Mouse (Mus musculus): ENCODE results near the gene Nrip2. TPM values are rescaled to one million over a fixed set of nuclear protein-coding genes. Genes with fewer than 3 reads are reported as not detected.
A peak's percentile ranks its signal among the peaks of the same experiment; 100 is the strongest.

The Nrip2 gene
- total and polyA plus RNA-seq, 2 experiments from 2014 or later: 1.6 to 8.2 TPM

DNA sequence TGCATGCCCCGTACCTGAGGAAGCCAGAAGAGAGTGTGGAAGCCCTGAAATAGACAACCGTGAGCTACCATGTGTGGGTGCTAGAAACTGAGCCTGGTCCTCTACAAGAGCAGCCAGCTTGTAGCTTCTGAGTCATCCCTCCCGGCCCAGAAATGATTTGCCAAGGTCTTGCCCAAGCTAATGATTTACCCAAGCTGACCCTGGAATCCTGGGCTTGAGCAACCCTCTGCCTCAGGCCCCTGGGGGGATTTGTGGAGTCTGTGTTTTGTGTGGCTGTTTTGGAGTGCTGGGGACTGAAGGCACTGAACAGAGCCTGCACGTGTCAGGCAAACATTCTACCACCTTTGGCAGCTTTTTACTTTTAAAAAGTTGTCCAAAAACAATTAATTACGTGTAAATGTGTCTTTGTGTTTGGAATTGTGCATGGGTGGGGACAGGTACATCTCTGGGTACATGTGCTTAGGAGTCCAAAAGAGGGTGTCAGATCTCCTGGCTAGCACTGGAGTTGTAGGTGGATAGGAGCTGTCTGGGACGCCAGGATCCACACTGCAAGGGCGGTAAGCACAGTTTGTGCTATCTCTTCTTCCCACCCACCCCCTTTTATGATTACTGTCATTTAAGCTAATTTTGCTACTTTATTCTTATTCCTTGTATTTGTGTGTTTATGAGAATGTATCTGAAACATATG, 1.4 kb upstream of the Nrip2 start:
- DNase-seq (ENCODE audit: low spot score) (no peak), ATAC-seq (ENCODE audit: insufficient read depth, low read depth) (no peak)
- Histone ChIP-seq H3K4me1 (ENCODE audit: control insufficient read depth, insufficient read depth) (peaks cover 11% of the 10 kb centered on the region; the same call in 1 of the 2 replicates), H3K9me3 (replicated peaks; ENCODE audit: control insufficient read depth, low read length) (no peaks in the 10 kb centered on the region), H3K27me3 (ENCODE audit: control insufficient read depth, insufficient read depth, low read length) (no peaks in the 10 kb centered on the region), H3K9ac (replicated peaks; ENCODE audit: low read depth, low read length) (no peak overlapping the region), H3K4me2 (ENCODE audit: low read depth, low read length) (no peak overlapping the region), H3K36me3 (replicated peaks; ENCODE audit: control insufficient read depth, insufficient read depth, low read length) (no peaks in the 10 kb centered on the region), H3K27ac (ENCODE audit: low read depth) (no peak overlapping the region), H3K4me3 (ENCODE audit: low read depth, low read length) (no peak overlapping the region)
- no peak for TF ChIP-seq CTCF (IDR thresholded peaks at IDR 0.05; ENCODE audit: low read depth)
- no peak for TF ChIP-seq EP300 (IDR thresholded peaks at IDR 0.05; ENCODE audit: low read depth)
- 70% methylated on average over 7 of the region's 7 CpGs for WGBS

DNA sequence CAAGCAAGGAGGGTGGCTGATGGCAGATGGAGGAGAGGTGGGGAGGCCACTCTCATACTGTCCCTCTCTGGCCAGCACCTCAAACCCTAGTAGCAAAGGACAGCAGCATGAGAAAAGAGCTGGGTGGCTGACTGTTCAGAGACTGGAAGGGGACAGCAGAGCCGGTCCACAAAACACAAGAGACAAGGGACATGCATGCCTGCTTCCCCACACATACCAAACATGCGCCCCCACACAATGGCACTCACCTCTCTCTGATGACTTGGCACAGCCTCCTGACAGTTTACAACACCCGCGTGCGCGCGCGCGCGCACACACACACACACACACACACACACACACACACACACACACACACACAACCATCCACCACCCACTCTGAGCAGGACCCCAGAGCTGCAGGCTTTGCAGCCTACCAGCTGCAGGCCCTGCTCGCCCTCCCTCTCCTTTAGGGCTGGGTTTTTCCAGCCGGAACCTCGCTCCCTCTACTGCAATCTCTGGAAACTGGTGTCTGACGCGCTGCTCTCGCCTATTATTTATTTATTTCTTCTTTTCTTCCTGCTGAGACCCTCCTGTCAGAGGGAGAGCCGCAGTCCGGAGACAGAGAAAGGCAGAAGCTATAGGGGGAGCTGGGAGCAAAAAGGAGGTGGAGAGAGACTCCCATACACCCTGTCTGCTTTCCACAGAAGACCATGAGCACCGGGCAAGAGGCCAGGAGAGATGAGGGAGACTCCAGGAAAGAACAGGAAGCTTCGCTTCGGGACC, 507 bp downstream of the Nrip2 start:
- Histone ChIP-seq H3K27me3 (ENCODE audit: control insufficient read depth, insufficient read depth, low read length) (no peaks in the 10 kb centered on the region), H3K36me3 (replicated peaks; ENCODE audit: control insufficient read depth, insufficient read depth, low read length) (no peaks in the 10 kb centered on the region), H3K4me1 (ENCODE audit: control insufficient read depth, insufficient read depth) (peaks cover 7% of the 10 kb centered on the region; the same call in 1 of the 2 replicates), H3K9ac (replicated peaks; ENCODE audit: low read depth, low read length) (no peak overlapping the region; the same call in 1 of the 2 replicates), H3K27ac (ENCODE audit: low read depth) (no peak overlapping the region), H3K4me3 (ENCODE audit: low read depth, low read length) (peak overlapping the region; percentile 24), H3K4me2 (ENCODE audit: low read depth, low read length) (peak overlapping the region; percentile 57), H3K9me3 (replicated peaks; ENCODE audit: control insufficient read depth, low read length) (no peaks in the 10 kb centered on the region)
- WGBS: 28% methylated on average over 21 of the region's 21 CpGs
- DNase-seq (ENCODE audit: low spot score) (peak; percentile 24), ATAC-seq (ENCODE audit: insufficient read depth, low read depth) (peak; percentile 68)
- TF ChIP-seq EP300 (IDR thresholded peaks at IDR 0.05; ENCODE audit: low read depth): no peak
- no peak for TF ChIP-seq CTCF (IDR thresholded peaks at IDR 0.05; ENCODE audit: low read depth)

DNA sequence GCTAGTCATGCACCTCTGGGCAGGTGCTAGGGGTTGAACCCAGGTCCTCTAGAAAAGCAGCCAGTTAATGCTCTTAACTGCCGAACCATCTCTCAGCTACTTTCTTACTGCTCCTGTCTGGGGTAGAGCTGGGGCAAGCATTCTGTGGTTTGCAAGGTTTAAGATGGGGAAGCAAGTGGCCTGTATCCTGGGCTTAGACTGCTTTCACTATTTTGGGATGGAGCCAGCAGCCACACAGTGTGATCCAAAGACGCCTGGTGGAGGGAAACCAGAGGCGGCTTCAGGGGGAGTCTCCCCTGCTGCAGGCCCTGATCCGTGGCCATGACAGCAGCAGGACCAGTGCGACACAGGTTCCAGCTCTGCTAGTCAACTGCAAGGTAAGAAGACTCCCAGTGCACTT, 5.6 kb downstream of the Nrip2 start:
- H3K9ac ChIP-seq (replicated peaks; ENCODE audit: low read depth, low read length): no peak overlapping the region
- H3K27ac ChIP-seq (ENCODE audit: low read depth): no peak overlapping the region
- H3K4me1 ChIP-seq (ENCODE audit: control insufficient read depth, insufficient read depth): 0 out of 2 replicates have a peak, but pooled peaks cover 4% of the 10 kb centered on the region
- no peaks in the 10 kb centered on the region for H3K9me3 ChIP-seq (replicated peaks; ENCODE audit: control insufficient read depth, low read length)
- H3K36me3 ChIP-seq (replicated peaks; ENCODE audit: control insufficient read depth, insufficient read depth, low read length): peaks cover 23% of the 10 kb centered on the region
- DNase-seq (ENCODE audit: low spot score): no peak
- TF ChIP-seq CTCF (IDR thresholded peaks at IDR 0.05; ENCODE audit: low read depth) (no peak), EP300 (IDR thresholded peaks at IDR 0.05; ENCODE audit: low read depth) (no peak)
- H3K4me2 ChIP-seq (ENCODE audit: low read depth, low read length): no peak overlapping the region
- ATAC-seq (ENCODE audit: insufficient read depth, low read depth): no peak
- 41% methylated on average over 5 of the region's 5 CpGs for WGBS
- no peak overlapping the region for H3K4me3 ChIP-seq (ENCODE audit: low read depth, low read length)
- H3K27me3 ChIP-seq (ENCODE audit: control insufficient read depth, insufficient read depth, low read length): no peaks in the 10 kb centered on the region

DNA sequence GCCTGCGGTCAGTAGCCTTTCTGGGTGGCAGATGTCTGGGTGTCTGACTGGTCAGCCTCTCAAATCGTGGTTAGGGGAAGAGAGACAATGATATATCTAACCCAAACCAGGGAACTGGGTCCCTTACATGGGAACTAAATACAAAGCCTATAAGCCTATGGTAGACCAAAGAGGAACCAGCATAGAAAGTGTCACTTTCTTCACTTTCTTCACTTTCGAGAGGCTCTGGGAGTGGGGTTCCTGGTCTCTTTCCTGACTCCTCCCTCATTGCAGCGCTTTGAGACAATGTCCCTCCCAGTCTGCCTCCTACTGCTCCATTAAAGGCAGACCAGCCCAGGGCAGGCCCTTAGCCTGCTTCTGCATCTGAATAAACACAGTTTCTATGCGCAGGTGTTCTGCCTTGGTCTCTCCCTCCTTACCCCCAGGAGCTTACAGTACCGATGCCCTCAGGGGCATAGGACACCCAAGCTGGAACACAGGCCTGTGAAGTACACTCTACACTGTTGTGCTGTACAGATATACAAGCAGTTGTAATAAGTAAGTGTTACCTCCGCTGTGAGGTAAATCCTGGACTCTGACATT, 9.5 kb downstream of the Nrip2 start:
- H3K4me3 ChIP-seq (ENCODE audit: low read depth, low read length): no peak overlapping the region
- TF ChIP-seq EP300 (IDR thresholded peaks at IDR 0.05; ENCODE audit: low read depth): no peak
- TF ChIP-seq CTCF (IDR thresholded peaks at IDR 0.05; ENCODE audit: low read depth): no peak
- H3K9ac ChIP-seq (replicated peaks; ENCODE audit: low read depth, low read length): no peak overlapping the region
- 85% methylated on average over 7 of the region's 7 CpGs for WGBS
- ATAC-seq (ENCODE audit: insufficient read depth, low read depth) (no peak), DNase-seq (ENCODE audit: low spot score) (no peak)
- H3K9me3 ChIP-seq (replicated peaks; ENCODE audit: control insufficient read depth, low read length): no peaks in the 10 kb centered on the region
- no peak overlapping the region for H3K27ac ChIP-seq (ENCODE audit: low read depth)
- no peaks in the 10 kb centered on the region for H3K27me3 ChIP-seq (ENCODE audit: control insufficient read depth, insufficient read depth, low read length)
- H3K4me1 ChIP-seq (ENCODE audit: control insufficient read depth, insufficient read depth): no peaks in the 10 kb centered on the region
- H3K36me3 ChIP-seq (replicated peaks; ENCODE audit: control insufficient read depth, insufficient read depth, low read length): peaks cover 57% of the 10 kb centered on the region
- H3K4me2 ChIP-seq (ENCODE audit: low read depth, low read length): no peak overlapping the region

DNA sequence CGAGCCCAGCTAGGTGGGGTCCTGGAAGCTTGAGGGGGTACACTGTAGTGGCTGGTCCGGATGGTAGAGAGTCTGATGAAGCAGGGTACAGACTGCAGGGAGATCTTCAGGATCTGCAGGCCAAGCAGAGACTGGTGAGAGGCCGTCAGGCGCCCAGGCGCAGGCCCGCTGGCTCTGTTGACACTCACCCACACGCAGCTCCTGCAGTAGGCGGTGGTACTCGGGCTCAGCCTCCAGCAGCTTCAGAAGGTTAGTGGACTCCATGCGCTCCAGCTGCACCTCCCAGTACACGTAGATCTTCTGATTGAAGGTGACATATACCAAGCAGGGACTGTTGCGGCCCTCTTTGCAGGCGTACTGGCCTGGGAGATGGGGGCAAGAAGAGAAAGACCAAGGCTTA, 11.2 kb downstream of the Nrip2 start:
- no peaks in the 10 kb centered on the region for H3K9me3 ChIP-seq (replicated peaks; ENCODE audit: control insufficient read depth, low read length)
- DNase-seq (ENCODE audit: low spot score) (no peak), ATAC-seq (ENCODE audit: insufficient read depth, low read depth) (no peak)
- peaks cover 57% of the 10 kb centered on the region for H3K36me3 ChIP-seq (replicated peaks; ENCODE audit: control insufficient read depth, insufficient read depth, low read length)
- no peaks in the 10 kb centered on the region for H3K27me3 ChIP-seq (ENCODE audit: control insufficient read depth, insufficient read depth, low read length)
- no peak for TF ChIP-seq CTCF (IDR thresholded peaks at IDR 0.05; ENCODE audit: low read depth)
- TF ChIP-seq EP300 (IDR thresholded peaks at IDR 0.05; ENCODE audit: low read depth): no peak
- H3K9ac ChIP-seq (replicated peaks; ENCODE audit: low read depth, low read length): no peak overlapping the region
- WGBS: 95% methylated on average over 13 of the region's 13 CpGs
- H3K4me1 ChIP-seq (ENCODE audit: control insufficient read depth, insufficient read depth): no peaks in the 10 kb centered on the region
- H3K4me2 ChIP-seq (ENCODE audit: low read depth, low read length): no peak overlapping the region
- H3K27ac ChIP-seq (ENCODE audit: low read depth): no peak overlapping the region
- no peak overlapping the region for H3K4me3 ChIP-seq (ENCODE audit: low read depth, low read length)
